Mouse (Mus musculus) adrenal gland, postnatal 0 days (tissue): ENCODE results near the gene Nsun4. TPM values are rescaled to one million over a fixed set of nuclear protein-coding genes. Genes with fewer than 3 reads are reported as not detected.

ENCODE experiments used
- polyA plus RNA-seq: library from polyadenylated mRNA; unstranded; fragments of >200 nt; fragmentation: Nextera tagmentation; extraction: Ambion mirVana; gene quantifications from 2 replicates; pipeline ENCODE4 v1.2.1, GENCODE M21; 2015

The Nsun4 gene
- 11.8 and 22.1 TPM in 2 replicates for polyA plus RNA-seq

GRCm38 (mm10) chr4:116053399-116053961 is at the start of gene Nsun4:
TSS of gene Nsun4 (minus strand) at chr4:116053876.

DNA sequence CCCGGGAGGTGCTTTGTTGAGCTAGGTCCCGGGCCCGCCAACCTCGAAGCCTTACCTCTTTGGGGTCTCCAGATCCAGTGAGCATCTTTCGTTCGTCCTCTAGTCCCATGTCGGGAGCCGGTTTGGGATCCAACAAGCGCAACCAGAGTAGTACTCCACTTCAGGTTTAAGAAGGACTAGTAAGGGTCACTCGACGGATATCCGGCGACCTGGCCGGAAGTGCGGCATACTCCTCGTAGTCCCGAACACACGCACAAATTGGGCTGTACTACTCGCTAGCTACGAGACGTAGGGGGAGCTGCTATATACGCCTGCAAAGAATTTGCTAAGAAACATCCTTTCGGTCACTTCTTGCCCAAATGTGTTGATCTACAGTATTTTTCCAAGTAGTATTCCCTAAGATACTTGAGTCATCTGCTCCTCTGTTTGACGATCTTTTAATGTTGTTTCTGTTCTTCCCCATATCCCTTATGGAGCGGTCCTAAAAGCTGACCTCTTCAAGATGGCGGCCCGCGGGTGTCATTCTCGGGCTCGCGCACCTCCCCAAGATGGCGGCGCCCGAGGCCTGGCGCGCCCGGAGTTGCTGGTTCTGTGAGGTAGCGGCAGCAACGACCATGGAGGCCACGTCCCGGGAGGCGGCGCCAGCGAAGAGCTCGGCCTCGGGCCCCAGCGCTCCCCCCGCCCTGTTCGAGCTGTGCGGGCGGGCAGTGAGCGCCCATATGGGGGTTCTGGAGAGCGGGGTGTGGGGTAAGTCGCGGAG is 21.4 kb upstream of the Nsun4 start, which contains the start of the genes Uqcrh and Lrrc41:
Uqcrh (minus strand) TSS at position 211 of the 760 bp plus-strand sequence.
Lrrc41 (plus strand) TSS at position 409 of the 760 bp plus-strand sequence.

DNA sequence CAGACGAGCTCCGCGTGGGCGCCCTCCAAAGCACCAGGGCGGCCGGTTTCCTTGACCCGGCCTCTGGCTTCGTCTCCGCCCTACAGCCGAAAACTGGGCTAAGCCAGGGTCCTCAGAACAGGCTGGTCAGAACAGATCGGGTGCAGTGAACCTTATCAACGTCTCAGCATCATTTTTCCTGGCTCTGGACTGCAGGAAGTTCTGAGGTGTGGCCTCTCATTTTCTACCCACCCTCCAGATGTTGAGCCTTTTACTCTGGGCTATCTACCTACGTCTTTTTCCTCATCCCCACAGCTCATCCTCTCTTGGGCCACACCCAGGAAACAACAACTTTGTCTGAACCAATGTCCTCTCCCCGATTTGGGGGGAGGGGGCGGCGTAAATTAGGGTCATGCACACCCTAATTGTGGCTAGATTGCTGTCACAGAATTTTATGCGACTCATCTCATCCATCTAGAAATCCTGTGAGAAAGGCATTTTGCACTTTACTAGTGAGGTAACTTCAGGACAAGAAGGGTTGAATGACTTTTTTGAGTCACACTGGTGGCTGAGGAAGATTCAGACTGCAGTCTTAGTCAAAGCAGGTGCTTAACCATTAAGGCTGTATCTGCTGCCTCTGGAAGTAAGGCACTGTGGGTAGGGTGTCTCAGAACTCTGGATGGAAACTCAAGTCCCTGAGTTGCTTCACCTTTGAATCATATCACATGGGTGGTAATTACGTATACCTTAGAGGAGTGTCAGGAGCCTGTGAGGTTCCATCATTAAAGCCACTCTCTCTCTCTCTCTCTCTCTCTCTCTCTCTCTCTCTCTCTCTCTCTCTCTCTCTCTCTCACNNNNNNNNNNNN is 35.6 kb downstream of the Nsun4 start, which contains the start of gene Faah:
Faah (minus strand) TSS at position 25 of the 845 bp plus-strand sequence.

Other genes with a start within 250 kb of the Nsun4 start
- gene Mob3c, start 225.8 kb downstream of the Nsun4 start, polyA plus RNA-seq = 8.8 and 16.6 TPM in 2 replicates
- gene Mknk1, start 214.7 kb downstream of the Nsun4 start, polyA plus RNA-seq = 24.8 and 37.4 TPM in 2 replicates
- gene Kncn, start 169.5 kb downstream of the Nsun4 start, polyA plus RNA-seq = not detected in 2 replicates
- not detected in 2 replicates for gene 6430628N08Rik, start 163.2 kb downstream of the Nsun4 start, polyA plus RNA-seq
- gene Dmbx1, start 114.0 kb downstream of the Nsun4 start, polyA plus RNA-seq = 0.05 TPM in 1 of 2 replicates, not detected in the other
- gene Faah, start 36.0 kb downstream of the Nsun4 start, polyA plus RNA-seq = 4.6 and 5.6 TPM in 2 replicates
- 696 and 1,011 TPM in 2 replicates for gene Uqcrh, start 21.2 kb upstream of the Nsun4 start, polyA plus RNA-seq
- 44.3 and 55.9 TPM in 2 replicates for gene Lrrc41, start 21.4 kb upstream of the Nsun4 start, polyA plus RNA-seq
- 4.6 and 9.3 TPM in 2 replicates for gene Rad54l, start 69.8 kb upstream of the Nsun4 start, polyA plus RNA-seq
- gene Pomgnt1, start 70.0 kb upstream of the Nsun4 start, polyA plus RNA-seq = 36.6 and 41.9 TPM in 2 replicates
- 0.43 and 0.98 TPM in 2 replicates for gene Lurap1, start 97.5 kb upstream of the Nsun4 start, polyA plus RNA-seq
- gene Tspan1, start 113.7 kb upstream of the Nsun4 start, polyA plus RNA-seq = 0.40 and 0.54 TPM in 2 replicates
- not detected in 2 replicates for gene 1700042G07Rik, start 119.5 kb upstream of the Nsun4 start, polyA plus RNA-seq
- gene Gm49337, start 119.5 kb upstream of the Nsun4 start, polyA plus RNA-seq = 0.10 TPM in 1 of 2 replicates, not detected in the other
- 4.6 and 5.3 TPM in 2 replicates for gene Pik3r3, start 167.7 kb upstream of the Nsun4 start, polyA plus RNA-seq